Mouse (Mus musculus): Measurements from ENCODE around the gene Cisd3. TPM values are rescaled to one million over a fixed set of nuclear protein-coding genes. Genes with fewer than 3 reads are reported as not detected.
A peak's percentile ranks its signal among the peaks of the same experiment; 100 is the strongest.

Gene Cisd3
- polyA plus RNA-seq, 1 experiment: 13.5 TPM

DNA sequence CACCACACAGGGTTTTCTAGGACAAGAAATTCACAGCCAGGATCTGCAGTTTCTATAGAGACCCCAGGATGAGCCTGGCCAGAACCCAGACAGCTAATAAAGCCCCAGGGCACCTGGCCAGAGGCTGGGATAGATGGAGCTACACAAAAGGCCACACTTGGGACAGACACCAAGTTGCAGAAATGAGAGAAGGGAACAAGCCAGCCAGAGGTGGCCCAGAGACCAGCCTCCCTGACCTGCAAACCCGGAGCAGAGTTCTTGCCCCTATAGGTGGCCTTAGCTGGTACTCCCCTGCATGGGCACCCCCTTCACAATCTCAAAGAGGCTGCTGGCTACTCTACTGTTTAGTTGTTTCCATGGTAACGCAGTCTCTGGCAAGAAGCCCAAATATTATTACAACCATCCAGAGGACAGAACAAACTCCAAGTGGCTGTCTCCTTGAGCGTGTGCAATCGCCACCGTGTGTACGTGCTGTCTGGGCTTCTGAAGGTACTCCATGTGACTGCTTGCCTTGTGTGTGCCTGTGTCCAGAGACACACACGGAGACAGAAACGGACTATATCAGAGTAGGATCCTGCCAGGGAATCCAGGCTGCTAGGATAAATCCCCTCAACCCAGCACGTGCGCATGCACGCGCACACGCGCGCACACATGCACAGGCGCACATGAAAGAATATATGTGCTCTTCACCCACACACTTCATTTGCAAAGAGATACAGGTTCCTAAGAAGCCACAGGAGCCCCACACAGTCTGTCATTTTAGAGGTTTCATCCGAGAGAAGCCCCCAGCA, 9.5 kb downstream of the Cisd3 start:
- no peak for TF ChIP-seq CTCF (IDR thresholded peaks at IDR 0.05; ENCODE audit: borderline replicate concordance, extremely low read depth, insufficient read depth, insufficient read length)
- TF ChIP-seq POLR2A (IDR thresholded peaks at IDR 0.05; ENCODE audit: borderline replicate concordance, extremely low read depth, insufficient read depth, insufficient read length, poor library complexity, severe bottlenecking): no peak
- DNase-seq (ENCODE audit: low read depth): peak; percentile 91

DNA sequence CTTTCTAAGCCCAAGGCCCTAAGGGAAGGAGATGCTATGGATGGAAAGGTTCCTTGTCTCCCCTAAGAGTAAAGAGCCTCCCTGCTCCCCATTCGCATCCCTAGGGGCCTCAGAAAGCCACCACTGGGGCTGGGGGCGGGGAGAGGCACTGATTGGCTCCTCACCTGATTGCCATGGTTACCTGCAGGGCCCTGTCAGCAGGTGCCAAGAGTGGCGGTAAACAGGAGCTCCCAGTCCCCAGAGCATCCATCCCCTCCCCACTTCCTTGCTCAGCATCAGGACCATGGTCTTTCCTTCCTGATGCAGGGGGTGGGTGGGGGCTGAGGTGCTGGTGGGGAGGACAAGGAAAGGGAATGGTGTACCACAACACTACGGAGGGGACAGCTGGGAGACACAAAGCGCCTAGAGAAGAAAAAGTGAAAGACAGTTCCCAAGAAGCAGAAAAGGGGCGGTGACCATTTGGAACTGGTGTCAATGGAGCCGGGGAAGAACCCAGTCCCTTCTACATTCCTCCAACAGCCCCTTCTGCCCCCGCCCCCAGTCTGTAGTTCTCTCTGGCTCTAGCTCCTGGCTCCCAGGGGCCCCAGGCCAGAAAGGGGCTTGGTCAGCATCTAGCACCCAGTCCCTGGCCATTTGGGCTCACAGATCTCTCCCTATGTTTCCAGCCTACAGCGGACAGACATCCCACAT, 10.2 kb downstream of the Cisd3 start:
- TF ChIP-seq CTCF (IDR thresholded peaks at IDR 0.05; ENCODE audit: borderline replicate concordance, extremely low read depth, insufficient read depth, insufficient read length) (no peak), POLR2A (IDR thresholded peaks at IDR 0.05; ENCODE audit: borderline replicate concordance, extremely low read depth, insufficient read depth, insufficient read length, poor library complexity, severe bottlenecking) (no peak)
- DNase-seq (ENCODE audit: low read depth): peak; percentile 74

DNA sequence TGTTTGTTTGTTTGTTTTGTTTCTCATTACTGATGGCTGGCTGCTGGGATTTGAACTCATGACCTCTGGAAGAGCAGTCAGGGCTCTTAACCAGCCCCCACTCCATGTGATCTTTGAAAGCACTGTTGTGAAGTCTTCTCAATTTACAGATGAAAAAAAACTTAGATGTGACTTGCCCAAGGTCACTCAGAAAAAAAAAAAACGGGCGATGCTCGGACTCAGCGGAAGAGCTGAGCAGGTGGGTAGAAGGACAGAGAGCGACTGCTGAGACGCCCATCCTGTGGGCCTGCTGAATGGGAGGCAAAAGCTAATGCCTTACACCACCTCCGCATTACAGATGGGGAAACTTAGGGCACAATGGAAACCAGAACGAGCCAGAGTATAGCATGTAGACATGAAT, 11.0 kb downstream of the Cisd3 start:
- TF ChIP-seq POLR2A (IDR thresholded peaks at IDR 0.05; ENCODE audit: borderline replicate concordance, extremely low read depth, insufficient read depth, insufficient read length, poor library complexity, severe bottlenecking) (no peak), CTCF (IDR thresholded peaks at IDR 0.05; ENCODE audit: borderline replicate concordance, extremely low read depth, insufficient read depth, insufficient read length) (no peak)

DNA sequence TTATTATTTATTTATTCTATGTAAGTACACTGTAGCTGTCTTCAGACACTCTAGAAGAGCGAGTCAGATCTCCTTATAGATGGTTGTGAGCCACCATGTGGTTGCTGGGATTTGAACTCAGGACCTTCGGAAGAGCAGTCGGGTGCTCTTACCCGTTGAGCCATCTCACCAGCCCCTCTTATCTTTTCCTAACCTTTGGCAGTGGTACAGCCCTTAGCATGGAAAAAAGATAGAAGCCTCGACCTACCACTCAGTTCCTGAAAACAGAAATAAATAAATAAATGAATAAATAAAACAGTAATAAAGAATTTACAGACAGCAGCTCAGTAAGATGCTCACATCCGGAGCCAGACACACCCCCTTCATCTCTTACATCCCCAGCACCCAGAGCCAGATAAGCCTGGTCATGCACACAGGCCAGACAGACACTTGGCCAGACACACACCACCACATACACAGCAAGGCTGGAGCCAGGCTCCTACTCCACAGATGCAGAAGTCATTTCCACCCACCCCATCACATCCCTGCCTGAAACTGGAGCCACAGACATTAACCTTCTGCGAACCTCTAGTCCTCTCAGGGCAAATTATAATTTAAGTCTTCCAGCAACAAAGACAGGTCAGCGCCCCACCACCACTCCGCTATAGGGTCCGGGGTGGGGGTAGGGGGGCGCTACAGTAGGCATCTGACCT, 11.7 kb downstream of the Cisd3 start:
- no peak for DNase-seq (ENCODE audit: low read depth)

More for the DNA sequence above, 11.0 kb downstream of the Cisd3 start:
- DNase-seq (ENCODE audit: low read depth): no peak

DNA sequence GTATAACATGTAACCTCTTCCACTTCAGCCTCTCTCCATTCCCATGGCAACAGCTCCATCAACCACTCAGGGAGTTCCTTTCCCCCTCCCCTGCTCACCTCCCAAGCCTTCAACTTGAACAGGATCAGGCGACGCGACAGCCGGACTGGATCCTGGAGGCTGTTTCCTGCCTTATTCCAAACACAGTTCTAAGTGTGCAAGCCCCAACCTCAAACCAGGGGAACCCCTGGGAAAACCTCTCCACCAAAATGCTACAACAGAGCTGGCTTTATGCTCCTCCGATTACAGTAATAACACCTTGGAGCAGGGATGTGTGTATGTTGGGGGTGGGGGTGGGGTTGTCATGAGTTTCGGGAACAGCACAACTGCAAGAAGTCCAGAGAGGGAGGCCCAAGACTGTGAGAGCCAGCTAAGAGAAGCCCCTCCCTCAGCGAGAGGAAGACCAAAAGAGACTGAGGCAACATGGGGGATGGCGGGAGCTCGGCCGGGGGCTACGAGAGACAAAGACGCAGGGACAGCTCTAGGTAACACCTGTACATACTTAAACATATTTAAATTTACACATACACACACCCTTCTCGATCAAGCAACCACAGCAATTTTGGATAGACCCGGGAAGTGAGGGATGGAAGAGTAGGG, 12.4 kb downstream of the Cisd3 start:
- TF ChIP-seq CTCF (IDR thresholded peaks at IDR 0.05; ENCODE audit: borderline replicate concordance, extremely low read depth, insufficient read depth, insufficient read length) (no peak), POLR2A (IDR thresholded peaks at IDR 0.05; ENCODE audit: borderline replicate concordance, extremely low read depth, insufficient read depth, insufficient read length, poor library complexity, severe bottlenecking) (no peak)
- DNase-seq (ENCODE audit: low read depth): peak; percentile 72

More for the DNA sequence above, 11.7 kb downstream of the Cisd3 start:
- no peak for TF ChIP-seq CTCF (IDR thresholded peaks at IDR 0.05; ENCODE audit: borderline replicate concordance, extremely low read depth, insufficient read depth, insufficient read length)
- no peak for TF ChIP-seq POLR2A (IDR thresholded peaks at IDR 0.05; ENCODE audit: borderline replicate concordance, extremely low read depth, insufficient read depth, insufficient read length, poor library complexity, severe bottlenecking)

DNA sequence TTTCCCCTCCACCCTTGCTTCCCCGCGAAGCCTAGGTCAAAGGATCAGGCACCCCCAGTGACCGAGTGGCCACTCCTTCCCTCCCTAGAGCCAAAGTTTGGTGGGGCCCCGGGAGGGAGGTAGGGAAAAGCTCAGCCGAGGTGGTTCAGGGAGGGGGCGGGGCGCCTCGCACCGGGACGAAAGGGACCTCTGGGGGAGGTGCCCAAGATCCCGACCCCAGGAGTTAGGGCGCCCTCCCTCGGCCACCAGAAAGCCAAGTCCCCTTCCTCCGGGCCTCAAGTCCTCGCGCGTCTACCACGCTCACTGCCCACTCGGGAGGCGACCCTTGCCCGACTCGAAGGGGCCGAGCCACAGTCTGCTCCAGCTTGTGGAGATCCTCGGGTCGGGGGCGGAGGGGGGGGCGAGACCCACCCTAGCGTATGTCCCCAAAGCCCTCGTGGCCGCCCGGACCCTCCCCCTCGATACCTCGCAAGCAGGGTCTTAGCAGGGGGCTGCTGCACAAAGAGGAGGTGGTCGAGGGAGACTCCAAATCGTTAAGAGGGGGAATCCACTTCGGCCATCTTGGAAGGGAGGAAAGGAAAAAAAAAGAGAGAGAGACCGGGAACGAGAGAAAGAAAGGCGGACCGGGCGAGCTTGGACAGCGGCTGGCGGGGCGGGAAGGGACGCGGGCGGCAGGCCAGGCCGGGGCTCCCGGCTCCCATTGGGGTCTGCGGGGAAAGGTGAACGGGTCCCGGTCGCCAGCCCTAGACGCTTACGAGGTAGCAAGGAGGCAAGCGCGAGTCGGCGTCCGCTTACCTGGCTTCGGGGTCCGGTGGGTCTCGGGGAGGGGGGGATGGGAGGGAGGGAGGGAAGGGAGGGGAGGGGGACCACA, 13.3 kb downstream of the Cisd3 start:
- peak; percentile 86 for DNase-seq (ENCODE audit: low read depth)
- TF ChIP-seq CTCF (IDR thresholded peaks at IDR 0.05; ENCODE audit: borderline replicate concordance, extremely low read depth, insufficient read depth, insufficient read length) (peak; percentile 40; the same call in 1 of the 2 replicates), POLR2A (IDR thresholded peaks at IDR 0.05; ENCODE audit: borderline replicate concordance, extremely low read depth, insufficient read depth, insufficient read length, poor library complexity, severe bottlenecking) (no peak; the same call in 1 of the 2 replicates)

DNA sequence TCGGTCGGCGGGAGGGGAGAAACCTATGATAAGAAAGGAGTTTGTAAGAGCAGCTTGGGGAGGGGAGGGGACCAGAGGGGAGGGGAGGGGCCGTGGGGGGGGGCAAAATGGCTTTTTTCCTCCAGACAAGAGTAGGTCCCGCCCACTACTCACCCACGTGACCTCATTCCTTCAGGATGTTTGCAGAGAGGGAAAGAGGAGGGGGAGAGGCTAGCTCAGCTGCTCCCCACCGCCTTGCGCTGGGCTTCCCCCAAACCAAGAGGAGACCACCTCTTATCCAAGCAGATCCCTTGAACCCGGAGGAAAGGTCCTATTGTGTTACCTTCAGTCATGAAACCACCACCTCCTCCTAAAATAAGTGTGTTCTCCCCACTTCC, 14.0 kb downstream of the Cisd3 start:
- peak; percentile 99 for DNase-seq (ENCODE audit: low read depth)
- TF ChIP-seq CTCF (IDR thresholded peaks at IDR 0.05; ENCODE audit: borderline replicate concordance, extremely low read depth, insufficient read depth, insufficient read length) (no peak), POLR2A (IDR thresholded peaks at IDR 0.05; ENCODE audit: borderline replicate concordance, extremely low read depth, insufficient read depth, insufficient read length, poor library complexity, severe bottlenecking) (peak; percentile 65; the same call in 1 of the 2 replicates)

DNA sequence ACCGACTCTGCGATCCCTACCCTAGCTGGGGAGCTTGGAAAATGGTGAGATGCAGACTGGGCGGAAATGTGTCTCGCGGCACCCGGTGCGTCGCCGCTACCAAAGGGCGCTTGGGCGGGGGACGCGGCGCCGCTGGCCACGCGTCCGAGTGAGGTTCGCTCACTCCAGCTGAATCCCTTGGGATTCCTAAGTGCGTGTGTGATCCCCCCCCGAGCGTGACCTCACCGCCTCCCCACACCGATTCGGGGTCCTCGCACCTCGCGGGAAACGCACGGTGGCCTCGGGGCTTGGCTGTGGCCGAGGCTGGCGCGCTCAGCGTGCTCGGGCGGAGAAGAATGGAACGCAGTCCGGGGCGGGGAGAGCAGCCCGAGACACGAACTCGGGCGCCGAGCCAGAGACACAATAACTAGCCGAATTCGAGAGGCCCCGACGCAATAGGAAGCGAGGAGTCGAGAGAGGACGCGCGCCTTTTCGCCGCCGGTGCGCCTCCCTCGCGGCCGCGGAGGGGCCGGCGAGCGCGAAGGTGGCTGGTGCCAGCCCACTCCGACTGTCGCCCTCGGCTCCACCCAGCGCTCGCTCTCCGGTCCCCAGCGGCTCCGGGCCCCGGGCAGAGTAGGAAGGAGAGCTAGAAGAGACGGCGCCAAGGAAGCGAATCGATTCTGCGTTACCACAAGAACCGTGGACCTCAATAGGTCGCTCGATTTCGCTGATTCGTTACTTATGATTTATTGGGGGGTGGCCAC, 14.5 kb downstream of the Cisd3 start, which contains the start of gene Pcgf2:
TSS of gene Pcgf2 (minus strand) at position 495 of the 743 bp plus-strand sequence.
- DNase-seq (ENCODE audit: low read depth): peak; percentile 88
- peak; percentile 56 for TF ChIP-seq POLR2A (IDR thresholded peaks at IDR 0.05; ENCODE audit: borderline replicate concordance, extremely low read depth, insufficient read depth, insufficient read length, poor library complexity, severe bottlenecking)
- TF ChIP-seq CTCF (IDR thresholded peaks at IDR 0.05; ENCODE audit: borderline replicate concordance, extremely low read depth, insufficient read depth, insufficient read length): no peak

DNA sequence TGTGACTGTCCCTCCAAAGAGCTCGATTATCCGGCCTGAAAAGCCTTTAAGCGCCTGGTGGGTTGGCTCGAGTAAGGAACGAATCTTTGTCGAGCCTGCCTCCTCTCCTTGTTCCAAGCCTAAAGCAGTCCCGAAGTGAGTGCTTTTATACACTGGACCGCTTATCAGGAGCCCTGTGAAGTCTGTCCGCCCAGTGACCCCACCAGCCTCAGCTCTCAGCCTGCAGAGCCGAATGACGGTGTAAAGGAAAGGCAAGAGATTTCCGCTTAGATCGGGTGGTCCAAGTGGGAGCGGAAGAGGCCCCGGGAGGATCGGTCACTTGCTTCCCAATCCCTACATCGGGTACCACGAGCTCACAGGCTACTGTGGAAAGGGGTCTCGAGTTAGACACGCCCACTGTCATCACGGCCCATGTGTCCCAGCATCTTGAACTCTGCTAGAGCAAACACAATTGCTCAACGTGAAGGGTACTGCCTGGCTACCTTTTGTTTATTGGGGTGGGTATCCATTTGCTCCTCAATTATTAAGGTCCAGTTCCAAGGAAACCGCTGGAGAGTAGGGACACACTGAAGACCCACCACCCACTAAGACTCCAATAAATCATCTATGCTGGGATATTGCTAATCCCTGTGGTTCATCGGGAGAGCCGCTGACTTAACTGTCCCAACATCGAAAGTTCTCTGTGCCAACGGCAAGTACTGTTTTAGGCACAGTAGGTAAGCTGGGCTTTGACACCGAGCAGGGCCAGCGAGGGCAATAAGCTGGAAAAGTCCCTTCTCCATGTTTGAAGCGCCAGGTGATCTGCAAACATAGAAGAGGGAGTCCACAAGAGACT, 15.3 kb downstream of the Cisd3 start:
- DNase-seq (ENCODE audit: low read depth): peak; percentile 66
- TF ChIP-seq POLR2A (IDR thresholded peaks at IDR 0.05; ENCODE audit: borderline replicate concordance, extremely low read depth, insufficient read depth, insufficient read length, poor library complexity, severe bottlenecking) (no peak), CTCF (IDR thresholded peaks at IDR 0.05; ENCODE audit: borderline replicate concordance, extremely low read depth, insufficient read depth, insufficient read length) (no peak)
